Mouse (Mus musculus) kidney, adult 2 months (tissue): ENCODE measurements at regions not wholly inside any gene's neighbourhood (a gene's known extent, or its start where the extent isn't known, plus 50 kb on each side); places are given as distances from the start of the nearest gene placed in this dataset.

Source experiments
- CTCF ChIP-seq: fragments of 200-500 bp; conservative IDR thresholded peaks from 2 replicates; pipeline ENCODE4 v1.5.1; 2011; ENCODE audit warnings: low read depth, mild to moderate bottlenecking, control low read depth, low read length, moderate library complexity, mixed read lengths; ENCODE audit not compliant: insufficient read depth, insufficient read length
- POLR2A ChIP-seq: fragments of 200-500 bp; IDR thresholded peaks from one replicate; pipeline ENCODE4 v1.6.1; 2011; ENCODE audit warnings: low read depth, low read length, control low read depth

DNA sequence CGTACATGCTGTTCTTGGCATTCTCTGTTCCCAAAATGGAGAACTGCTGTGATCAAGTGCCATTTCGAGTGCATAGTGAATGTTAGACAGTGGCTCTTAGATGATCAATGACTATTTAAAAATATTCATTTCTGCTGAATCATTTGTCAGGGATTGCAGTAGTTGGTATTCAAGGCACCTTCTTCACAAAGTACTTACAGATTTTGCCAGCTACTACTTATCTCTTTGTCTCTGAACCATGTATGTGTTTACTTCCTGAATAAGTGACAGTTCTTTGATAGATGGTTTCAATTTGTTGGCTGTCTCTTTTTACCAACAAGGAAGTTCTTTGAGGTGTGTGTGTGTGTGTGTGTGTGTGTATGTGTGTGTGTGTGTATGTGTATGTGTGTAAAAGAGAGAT, 187.3 kb downstream of the Car2 start:
- TF ChIP-seq CTCF (no peak), POLR2A (no peak)
